Mouse (Mus musculus) small intestine, adult 2 months (tissue): ENCODE results near the gene Nkx2-1. TPM values are rescaled to one million over a fixed set of nuclear protein-coding genes. Genes with fewer than 3 reads are reported as not detected.

Source experiments
- H3K27ac ChIP-seq: fragments of 200-500 bp; 2 replicates; pipeline ENCODE4 v1.5.1; 2012; ENCODE audit warnings: low read depth, low read length, control low read depth, inconsistent platforms; ENCODE audit not compliant: insufficient read depth
- H3K27me3 ChIP-seq: fragments of 200-500 bp; 2 replicates; pipeline ENCODE4 v1.6.1; 2012; ENCODE audit warnings: mild to moderate bottlenecking, moderate library complexity, low read length, inconsistent platforms; ENCODE audit not compliant: control insufficient read depth, insufficient read depth
- H3K36me3 ChIP-seq: fragments of 200-500 bp; 2 replicates; pipeline ENCODE4 v1.6.1; 2012; ENCODE audit warnings: mild to moderate bottlenecking, low read length, control low read depth, inconsistent platforms; ENCODE audit not compliant: control insufficient read depth, insufficient read depth
- H3K4me1 ChIP-seq: fragments of 200-500 bp; 2 replicates; pipeline ENCODE4 v1.6.1; 2012; ENCODE audit warnings: low read length, inconsistent platforms, mixed read lengths; ENCODE audit not compliant: control insufficient read depth, insufficient read depth, insufficient read length
- H3K4me3 ChIP-seq: fragments of 200-500 bp; 2 replicates; pipeline ENCODE4 v1.5.1; 2012; ENCODE audit warnings: low read depth, mild to moderate bottlenecking, control low read depth, inconsistent platforms, low read length, moderate library complexity
- CTCF ChIP-seq: fragments of 200-500 bp; IDR thresholded peaks from 2 replicates; pipeline ENCODE4 v1.5.1; 2012; ENCODE audit warnings: low read depth, mild to moderate bottlenecking, control low read depth, inconsistent platforms, low read length, moderate library complexity, mixed read lengths; ENCODE audit not compliant: insufficient replicate concordance, insufficient read length; ENCODE audit errors: extremely low read depth
- POLR2A ChIP-seq: fragments of 200-500 bp; IDR thresholded peaks from 2 replicates; pipeline ENCODE4 v1.6.1; 2012; ENCODE audit warnings: low read depth, mild to moderate bottlenecking, control low read depth, inconsistent platforms, low read length, moderate library complexity
- WGBS: fragments of 180-500 bp; shearing (Covaris S2); methylation state at CpG from one replicate; pipeline ENCODE4 v1.1.7; 2018; 5-methylcytosine and 5-hydroxymethylcytosine counted together
- polyA plus RNA-seq: library from polyadenylated mRNA; depleted of rRNA; stranded (reverse); fragments of >200 nt; gene quantifications from 2 replicates; pipeline ENCODE4 v1.2.3, GENCODE M21; 2012; rRNA removed

Gene Nkx2-1
- polyA plus RNA-seq, 1 experiment: not detected

- Histone ChIP-seq H3K4me1 (no peaks in the 10 kb centered on the region), H3K27ac (no peak overlapping the region), H3K4me3 (no peak overlapping the region), H3K36me3 (no peaks in the 10 kb centered on the region), H3K27me3 (no peaks in the 10 kb centered on the region)
- no peak for TF ChIP-seq POLR2A
- TF ChIP-seq CTCF: no peak
- WGBS: 22% methylated on average over 3 of the region's 3 CpGs
Observed at GRCm38 (mm10) chr12:56487046-56487445, 49.7 kb downstream of the Nkx2-1 start.

- no peak for TF ChIP-seq POLR2A
- no peaks in the 10 kb centered on the region for H3K36me3 ChIP-seq
- no peaks in the 10 kb centered on the region for H3K4me1 ChIP-seq
- H3K27me3 ChIP-seq: no peaks in the 10 kb centered on the region
- H3K27ac ChIP-seq: no peak overlapping the region
- H3K4me3 ChIP-seq: no peak overlapping the region
- WGBS: 85% methylated on average over 10 of the region's 10 CpGs
Observed at GRCm38 (mm10) chr12:56482606-56483005, 54.1 kb downstream of the Nkx2-1 start.

Other genes starting within 250 kb of the Nkx2-1 start
- gene Mbip, start 191.0 kb downstream of the Nkx2-1 start, polyA plus RNA-seq: 0.70 and 2.9 TPM in 2 replicates
- gene Nkx2-9, start 76.4 kb upstream of the Nkx2-1 start, polyA plus RNA-seq: 0.15 and 0.27 TPM in 2 replicates
- gene Pax9, start 154.9 kb upstream of the Nkx2-1 start, polyA plus RNA-seq: not detected in 2 replicates